ENCODE assay signal across 9 mouse cellular contexts in genomic region chr5:127243209-127243608, GRCm38 (mm10). TPM values are rescaled to one million over a fixed set of nuclear protein-coding genes. Genes with fewer than 3 reads are reported as not detected.
DNase-seq lines count a peak whose midpoint lies in the region; ATAC-seq and TF ChIP-seq lines count a peak whose summit lies in the region.
"Had no signal": no experiment of that assay in that cellular context is flagged by ENCODE, and none has a peak within 500 bp of the region (broad histone marks: within the 10 kb centered on the region; RNA-seq: fewer than 3 reads in every experiment).

No protein-coding gene starts in this region.

- no peak for TF ChIP-seq CTCF in lung, embryonic 14.5 days (IDR thresholded peaks at IDR 0.05; ENCODE audit: low read depth)
- no peak for TF ChIP-seq CTCF in olfactory bulb, adult 2 months (IDR thresholded peaks at IDR 0.05; ENCODE audit: insufficient read depth, low read depth, low read length)

- 1% methylated on average over 16 of the region's 16 CpGs for WGBS in lung, embryonic 14.5 days
- under 1% methylated on average over 16 of the region's 16 CpGs for WGBS in embryonic facial prominence, embryonic 13.5 days
- WGBS in intestine, embryonic 15.5 days = 1% methylated on average over 16 of the region's 16 CpGs
- WGBS in olfactory bulb, adult 2 months = 2% methylated on average over 16 of the region's 16 CpGs

- DNase-seq in lung, embryonic 14.5 days = peak; percentile 31
- no peak for DNase-seq in lung, postnatal 14 days
- no peak for DNase-seq in ovary, adult 18-20 months (ENCODE audit: low spot score)
- DNase-seq in urinary bladder, postnatal 36 days (ENCODE audit: low spot score in 2 of 2) = no peak
- DNase-seq in left cerebral cortex, postnatal 36 days (ENCODE audit: low spot score in 2 of 2) = no peak
- DNase-seq: kidney, postnatal 10 days had no signal

- intact Hi-C loops in left cerebral cortex, postnatal 36 days (cut with DNase I) = no loop called here

- H3K9ac ChIP-seq in lung, embryonic 14.5 days = peak overlapping the region; percentile 65
- H3K9ac ChIP-seq in embryonic facial prominence, embryonic 13.5 days = peak overlapping the region; percentile 81
- no peak overlapping the region for H3K9ac ChIP-seq in intestine, embryonic 15.5 days

- H3K27ac ChIP-seq in lung, embryonic 14.5 days (ENCODE audit: low read depth) = no peak overlapping the region
- peak overlapping the region; percentile 82 for H3K27ac ChIP-seq in embryonic facial prominence, embryonic 13.5 days
- no peak overlapping the region for H3K27ac ChIP-seq in intestine, embryonic 15.5 days
- no peak overlapping the region for H3K27ac ChIP-seq in olfactory bulb, adult 2 months (ENCODE audit: insufficient read depth, low read depth, low read length)

- 0 out of 2 replicates have a peak, but pooled peaks cover 3% of the 10 kb centered on the region for H3K4me1 ChIP-seq in lung, embryonic 14.5 days (ENCODE audit: insufficient read depth)
- H3K4me1 ChIP-seq in embryonic facial prominence, embryonic 13.5 days = peaks cover 41% of the 10 kb centered on the region
- peaks cover 20% of the 10 kb centered on the region for H3K4me1 ChIP-seq in intestine, embryonic 15.5 days (replicated peaks)
- H3K4me1 ChIP-seq in olfactory bulb, adult 2 months (ENCODE audit: control insufficient read depth, insufficient read depth, low read length) = peaks cover 23% of the 10 kb centered on the region

- H3K4me3 ChIP-seq in lung, embryonic 14.5 days (ENCODE audit: low read depth, low read length) = peak overlapping the region; percentile 73
- peak overlapping the region; percentile 82 for H3K4me3 ChIP-seq in embryonic facial prominence, embryonic 13.5 days
- H3K4me3 ChIP-seq in intestine, embryonic 15.5 days (replicated peaks) = peak overlapping the region; percentile 60; the same call in 1 of the 2 replicates
- peak overlapping the region; percentile 42 for H3K4me3 ChIP-seq in olfactory bulb, adult 2 months (ENCODE audit: insufficient read depth, low read depth, low read length)

- H3K9me3 ChIP-seq in lung, embryonic 14.5 days (ENCODE audit: low read depth, low read length) = no peaks in the 10 kb centered on the region
- H3K9me3 ChIP-seq in embryonic facial prominence, embryonic 13.5 days = no peaks in the 10 kb centered on the region
- H3K9me3 ChIP-seq in intestine, embryonic 15.5 days = no peaks in the 10 kb centered on the region

- no peak for TF ChIP-seq POLR2A in olfactory bulb, adult 2 months (IDR thresholded peaks at IDR 0.05; ENCODE audit: insufficient read depth, low read depth, low read length)

- no peaks in the 10 kb centered on the region for H3K36me3 ChIP-seq in lung, embryonic 14.5 days (ENCODE audit: insufficient read depth)
- no peaks in the 10 kb centered on the region for H3K36me3 ChIP-seq in embryonic facial prominence, embryonic 13.5 days
- no peaks in the 10 kb centered on the region for H3K36me3 ChIP-seq in intestine, embryonic 15.5 days

- H3K27me3 ChIP-seq in lung, embryonic 14.5 days (ENCODE audit: insufficient read depth, low read length) = 0 out of 2 replicates have a peak, but pooled peaks cover 6% of the 10 kb centered on the region
- H3K27me3 ChIP-seq in embryonic facial prominence, embryonic 13.5 days = peaks cover 25% of the 10 kb centered on the region
- H3K27me3 ChIP-seq in intestine, embryonic 15.5 days (replicated peaks) = peaks cover 48% of the 10 kb centered on the region

- ATAC-seq in lung, embryonic 14.5 days (ENCODE audit: insufficient read depth) = no peak
- ATAC-seq in embryonic facial prominence, embryonic 13.5 days (ENCODE audit: insufficient number of reproducible peaks, insufficient read depth, low FRiP score, low TSS enrichment, low read depth) = no peak
- ATAC-seq in intestine, embryonic 15.5 days = no peak

- H3K4me2 ChIP-seq in lung, embryonic 14.5 days = peak overlapping the region; percentile 71
- H3K4me2 ChIP-seq in embryonic facial prominence, embryonic 13.5 days = peak overlapping the region; percentile 86
- peak overlapping the region; percentile 97 for H3K4me2 ChIP-seq in intestine, embryonic 15.5 days (replicated peaks)

RNA-seq across cellular contexts. Expression of gene Tmem132c, which starts 1.6 kb away (rescaled TPM):
- 23.3 and 28.5 TPM in 2 replicates for polyA plus RNA-seq in lung, embryonic 14.5 days (2014; fragmentation: Nextera tagmentation; extraction: Ambion mirVana)
- 48.2 and 55.6 TPM in 2 replicates for polyA plus RNA-seq in embryonic facial prominence, embryonic 13.5 days (2015; fragmentation: Nextera tagmentation; extraction: Ambion mirVana)
- 0.56 and 0.70 TPM in 2 replicates for polyA plus RNA-seq in intestine, embryonic 15.5 days (2015; fragmentation: Nextera tagmentation; extraction: Ambion mirVana)
- not detected in 2 replicates for polyA plus RNA-seq in olfactory bulb, adult 2 months (2012; ENCODE audit: insufficient read depth, insufficient read length, low replicate concordance, missing spikeins)
- total RNA-seq in left cerebral cortex, postnatal 36 days (2021) = 1 to 10 TPM; 6.0 to 6.8 TPM

Comparison
In these comparisons a context has a peak if more than half of its experiments do, and no peak if none do; other contexts are left out.
1. RNA of gene Tmem132c, which starts 1.6 kb away (polyA plus RNA-seq): 48.2 to 55.6 TPM in embryonic facial prominence, embryonic 13.5 days and 23.3 to 28.5 TPM in lung, embryonic 14.5 days; 0.56 to 0.70 TPM in intestine, embryonic 15.5 days and not detected in olfactory bulb, adult 2 months; every median in the first group is over 10 times any median in the second.
2. Peak in every context shown above with its lines, with median percentiles within 50 percentile points of each other: H3K4me2 ChIP-seq and H3K4me3 ChIP-seq.